Mouse (Mus musculus) myocyte (in vitro differentiated cells): ENCODE data around the gene Actn4.

Experiments
- MAX ChIP-seq: IDR thresholded peaks from one replicate; pipeline ENCODE4 v1.6.1; 2011; ENCODE audit warnings: low read depth, mild to moderate bottlenecking, control low read depth
- MYOD1 ChIP-seq, 3 experiments: IDR thresholded peaks; one replicate each; pipeline ENCODE4 v1.6.1; 2011; ENCODE audit warnings: control low read depth in 2 of 3, low read depth in 2 of 3, mild to moderate bottlenecking in 2 of 3, moderate library complexity in 1 of 3; ENCODE audit not compliant: insufficient read length in 2 of 3, control insufficient read depth in 1 of 3
- POLR2A ChIP-seq: IDR thresholded peaks from one replicate; pipeline ENCODE4 v1.6.1; 2011; ENCODE audit warnings: low read depth, mild to moderate bottlenecking, control low read depth, moderate library complexity; ENCODE audit not compliant: insufficient read length
- POLR2AphosphoS2 ChIP-seq: IDR thresholded peaks from one replicate; pipeline ENCODE4 v1.6.1; 2011; ENCODE audit warnings: low read depth, control low read depth; ENCODE audit not compliant: insufficient read length
- TCF12 ChIP-seq: IDR thresholded peaks from one replicate; pipeline ENCODE4 v1.6.1; 2011; ENCODE audit warnings: mild to moderate bottlenecking, control low read depth; ENCODE audit not compliant: poor library complexity, insufficient read depth, severe bottlenecking
- TCF3 ChIP-seq: IDR thresholded peaks from one replicate; pipeline ENCODE4 v1.6.1; 2011; ENCODE audit warnings: low read depth, control low read depth; ENCODE audit not compliant: insufficient read length
- USF1 ChIP-seq: IDR thresholded peaks from one replicate; pipeline ENCODE4 v1.6.1; 2011; ENCODE audit warnings: low read depth, mild to moderate bottlenecking, control low read depth, moderate library complexity

DNA sequence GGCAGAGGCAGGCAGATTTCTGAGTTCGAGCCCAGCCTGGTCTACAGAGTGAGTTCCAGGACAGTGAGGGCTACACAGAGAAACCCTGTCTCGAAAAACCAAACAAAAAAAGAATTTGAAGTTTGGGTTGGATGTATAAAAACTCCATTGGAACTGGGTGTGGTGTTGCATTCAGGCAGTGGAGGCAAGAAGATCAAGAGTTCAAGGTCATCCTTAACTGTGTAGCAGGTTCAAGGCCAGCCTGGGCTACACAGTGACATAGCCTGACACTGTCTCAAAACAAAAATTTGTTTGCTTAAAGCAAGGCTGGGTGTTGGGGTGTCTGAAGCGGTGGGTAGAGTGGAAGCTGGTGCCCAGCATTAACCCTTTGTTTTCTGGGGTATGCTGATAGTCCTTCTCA, 31.3 kb upstream of the Actn4 start:
- TF ChIP-seq POLR2AphosphoS2 (no peak), USF1 (no peak), MYOD1 (IDR thresholded peaks at IDR 0.05; ENCODE audit: control insufficient read depth in 1 of 3, insufficient read length in 2 of 3, low read depth in 2 of 3) (no peak), TCF12 (no peak), POLR2A (no peak), MAX (no peak), TCF3 (no peak)
